8 mouse cellular contexts compared by ENCODE assay signal in genomic region chr17:31705271-31706020, GRCm38 (mm10). TPM values are rescaled to one million over a fixed set of nuclear protein-coding genes. Genes with fewer than 3 reads are reported as not detected.
DNase-seq lines count a peak whose midpoint lies in the region; ATAC-seq and TF ChIP-seq lines count a peak whose summit lies in the region.

No protein-coding gene starts in this region.

- ATAC-seq in hindbrain, embryonic 15.5 days (ENCODE audit: low FRiP score, low read depth), result peak; percentile 69
- ATAC-seq in hindbrain, embryonic 11.5 days (ENCODE audit: low FRiP score), result no peak
- ATAC-seq in monocyte, adult 5-6 weeks (replicated peaks; ENCODE audit: insufficient number of reproducible peaks, low FRiP score, low TSS enrichment, poor library complexity, severe bottlenecking), result no peak

- no peak overlapping the region for H3K27ac ChIP-seq in hindbrain, embryonic 15.5 days (replicated peaks)
- H3K27ac ChIP-seq in hindbrain, embryonic 11.5 days (ENCODE audit: low read depth, low read length), result no peak overlapping the region

- H3K9me3 ChIP-seq in hindbrain, embryonic 15.5 days, result no peaks in the 10 kb centered on the region
- no peaks in the 10 kb centered on the region for H3K9me3 ChIP-seq in hindbrain, embryonic 11.5 days (ENCODE audit: control insufficient read depth, low read length)

- TF ChIP-seq CTCF in brain, embryonic 14.5 days (IDR thresholded peaks at IDR 0.05; ENCODE audit: borderline replicate concordance, extremely low read depth, insufficient read depth, insufficient read length), result no peak

- H3K4me1 ChIP-seq in hindbrain, embryonic 15.5 days (replicated peaks), result peaks cover 9% of the 10 kb centered on the region
- H3K4me1 ChIP-seq in hindbrain, embryonic 11.5 days (replicated peaks; ENCODE audit: control insufficient read depth, insufficient read depth, low read length), result no peaks in the 10 kb centered on the region

- H3K9ac ChIP-seq in hindbrain, embryonic 15.5 days, result no peak overlapping the region
- H3K9ac ChIP-seq in hindbrain, embryonic 11.5 days (ENCODE audit: low read depth, low read length), result no peak overlapping the region

- H3K4me3 ChIP-seq in hindbrain, embryonic 15.5 days, result no peak overlapping the region
- no peak overlapping the region for H3K4me3 ChIP-seq in hindbrain, embryonic 11.5 days (ENCODE audit: low read depth, low read length)

- no peak for DNase-seq in hindbrain, embryonic 11.5 days (ENCODE audit: low spot score)
- DNase-seq in brain, embryonic 14.5 days (ENCODE audit: low read depth), result peak; percentile 77
- DNase-seq in gastrocnemius, adult 8-10 months (ENCODE audit: low spot score in 2 of 2), result peak; percentile 67 to 83
- peak; percentile 62 for DNase-seq in ovary, postnatal 36 days (ENCODE audit: low spot score)
- no peak for DNase-seq in thymus, postnatal 4 days
- DNase-seq in spleen, adult 12 weeks (ENCODE audit: low spot score), result no peak

- H3K4me2 ChIP-seq in hindbrain, embryonic 15.5 days, result no peak overlapping the region
- H3K4me2 ChIP-seq in hindbrain, embryonic 11.5 days (replicated peaks; ENCODE audit: low read depth, low read length), result no peak overlapping the region

- H3K36me3 ChIP-seq in hindbrain, embryonic 15.5 days, result no peaks in the 10 kb centered on the region
- H3K36me3 ChIP-seq in hindbrain, embryonic 11.5 days (ENCODE audit: control insufficient read depth, insufficient read depth, low read length), result no peaks in the 10 kb centered on the region

- WGBS in hindbrain, embryonic 15.5 days, result 57% methylated on average over 20 of the region's 20 CpGs
- WGBS in hindbrain, embryonic 11.5 days, result 75% methylated on average over 20 of the region's 20 CpGs

- no peak for TF ChIP-seq POLR2A in brain, embryonic 14.5 days (IDR thresholded peaks at IDR 0.05; ENCODE audit: borderline replicate concordance, extremely low read depth, insufficient read depth, insufficient read length, poor library complexity, severe bottlenecking)

- H3K27me3 ChIP-seq in hindbrain, embryonic 15.5 days, result no peaks in the 10 kb centered on the region
- no peaks in the 10 kb centered on the region for H3K27me3 ChIP-seq in hindbrain, embryonic 11.5 days (ENCODE audit: control insufficient read depth, insufficient read depth, low read length)

RNA-seq across cellular contexts. Expression of gene Cryaa, which starts 27.8 kb away (rescaled TPM):
- polyA plus RNA-seq in hindbrain, embryonic 15.5 days (2015; fragmentation: Nextera tagmentation; extraction: Ambion mirVana), result 0.49 and 0.50 TPM in 2 replicates
- polyA plus RNA-seq in hindbrain, embryonic 11.5 days (2014; fragmentation: Nextera tagmentation; extraction: Ambion mirVana), result not detected in 2 replicates
- 0.06 and 0.12 TPM in 2 replicates for polyA plus RNA-seq in brain, embryonic 14.5 days (2012; rRNA removed)
- not detected for total RNA-seq in gastrocnemius, adult 8-10 months (2022)
- total RNA-seq in monocyte, adult 5-6 weeks (2017), result not detected in 3 replicates

RNA-seq across cellular contexts. Expression of gene U2af1, which starts 46.8 kb away (rescaled TPM):
- 196 and 202 TPM in 2 replicates for polyA plus RNA-seq in hindbrain, embryonic 15.5 days (2015; fragmentation: Nextera tagmentation; extraction: Ambion mirVana)
- polyA plus RNA-seq in hindbrain, embryonic 11.5 days (2014; fragmentation: Nextera tagmentation; extraction: Ambion mirVana), result 195 and 204 TPM in 2 replicates
- 217 and 227 TPM in 2 replicates for polyA plus RNA-seq in brain, embryonic 14.5 days (2012; rRNA removed)
- 10 to 100 TPM; 52.9 to 72.0 (median 65.9) TPM for total RNA-seq in gastrocnemius, adult 8-10 months (2022)
- total RNA-seq in monocyte, adult 5-6 weeks (2017), result 159 to 195 TPM (median 172 TPM) in 3 replicates

Comparison
In these comparisons a context has a peak if more than half of its experiments do, and no peak if none do; other contexts are left out.
1. DNase-seq: peak in brain, embryonic 14.5 days (single experiment), gastrocnemius, adult 8-10 months (2 of 2) and ovary, postnatal 36 days (single experiment); none in hindbrain, embryonic 11.5 days (single experiment), thymus, postnatal 4 days (single experiment) and spleen, adult 12 weeks (single experiment).